Mouse (Mus musculus) embryonic facial prominence, embryonic 11.5 days (tissue): ENCODE measurements around the gene Lamb2. TPM values are rescaled to one million over a fixed set of nuclear protein-coding genes. Genes with fewer than 3 reads are reported as not detected.

Experiments used
- ATAC-seq: fragments of 200-750 bp; cut with Nextera tagmentation; replicated peaks from 2 replicates; pipeline ENCODE4 v1.8.0; 2017; ENCODE audit warnings: low read depth; ENCODE audit not compliant: insufficient number of reproducible peaks, low FRiP score, low TSS enrichment
- DNase-seq: peaks from one replicate; pipeline ENCODE4 v3.0.0-alpha.2; 2015; ENCODE audit warnings: low spot score
- H3K27ac ChIP-seq: fragments of 300-500 bp; sonication (generic); replicated peaks from 2 replicates; pipeline ENCODE4 v1.5.1; 2014; ENCODE audit warnings: mild to moderate bottlenecking, low read depth, low read length, control low read depth
- H3K27me3 ChIP-seq: fragments of 300-500 bp; sonication (generic); 2 replicates; pipeline ENCODE4 v1.6.1; 2014; ENCODE audit warnings: mild to moderate bottlenecking, low read length, moderate library complexity, mixed read lengths; ENCODE audit not compliant: control insufficient read depth, insufficient read depth
- H3K36me3 ChIP-seq: fragments of 300-500 bp; sonication (generic); replicated peaks from 2 replicates; pipeline ENCODE4 v1.6.1; 2014; ENCODE audit warnings: low read depth, mild to moderate bottlenecking, low read length, moderate library complexity, mixed read lengths; ENCODE audit not compliant: control insufficient read depth, insufficient read depth
- H3K4me1 ChIP-seq: fragments of 300-500 bp; sonication (generic); 2 replicates; pipeline ENCODE4 v1.6.1; 2014; ENCODE audit warnings: low read length, mixed read lengths; ENCODE audit not compliant: control insufficient read depth, insufficient read depth
- H3K4me2 ChIP-seq: fragments of 300-500 bp; sonication (generic); 2 replicates; pipeline ENCODE4 v1.6.1; 2014; ENCODE audit warnings: low read depth, mild to moderate bottlenecking, control low read depth, low read length, moderate library complexity
- H3K4me3 ChIP-seq: fragments of 300-500 bp; sonication (generic); 2 replicates; pipeline ENCODE4 v1.5.1; 2014; ENCODE audit warnings: low read depth, low read length, control low read depth
- H3K9ac ChIP-seq: fragments of 300-500 bp; sonication (generic); replicated peaks from 2 replicates; pipeline ENCODE4 v1.6.1; 2014; ENCODE audit warnings: mild to moderate bottlenecking, control low read depth, low read length
- H3K9me3 ChIP-seq: fragments of 300-500 bp; sonication (generic); replicated peaks from 2 replicates; pipeline ENCODE4 v1.6.1; 2016; ENCODE audit warnings: mild to moderate bottlenecking, low read length, inconsistent platforms, mixed read lengths; ENCODE audit not compliant: control insufficient read depth
- WGBS: fragments of 180-500 bp; shearing (Covaris S2); extraction: QIAGEN DNeasy Blood & Tissue Kit; methylation state at CpG from one replicate; pipeline ENCODE4 v1.1.7; 2014; 5-methylcytosine and 5-hydroxymethylcytosine counted together
- polyA plus RNA-seq: library from polyadenylated mRNA; unstranded; fragments of >200 nt; fragmentation: Nextera tagmentation; extraction: Ambion mirVana; gene quantifications from 2 replicates; pipeline ENCODE4 v1.2.1, GENCODE M21; 2014

Lamb2 gene
- polyA plus RNA-seq, 1 experiment from 2014 or later, result 15.4 TPM

GRCm38 (mm10) chr9:108517253-108517930 is 37.9 kb downstream of the Lamb2 start:
- no peaks in the 10 kb centered on the region; the same call in 1 of the 2 replicates for H3K4me1 ChIP-seq
- H3K9me3 ChIP-seq, result no peaks in the 10 kb centered on the region
- H3K36me3 ChIP-seq, result peaks cover 13% of the 10 kb centered on the region
- peak overlapping the region; percentile 89 for H3K4me3 ChIP-seq
- peak overlapping the region; percentile 98 for H3K9ac ChIP-seq
- H3K27ac ChIP-seq, result peak overlapping the region; percentile 99
- peak overlapping the region; percentile 51 for H3K4me2 ChIP-seq
- peak; percentile 80 for ATAC-seq
- WGBS, result under 1% methylated on average over 83 of the region's 95 CpGs
- H3K27me3 ChIP-seq, result no peaks in the 10 kb centered on the region
- DNase-seq, result peak; percentile 87

DNA sequence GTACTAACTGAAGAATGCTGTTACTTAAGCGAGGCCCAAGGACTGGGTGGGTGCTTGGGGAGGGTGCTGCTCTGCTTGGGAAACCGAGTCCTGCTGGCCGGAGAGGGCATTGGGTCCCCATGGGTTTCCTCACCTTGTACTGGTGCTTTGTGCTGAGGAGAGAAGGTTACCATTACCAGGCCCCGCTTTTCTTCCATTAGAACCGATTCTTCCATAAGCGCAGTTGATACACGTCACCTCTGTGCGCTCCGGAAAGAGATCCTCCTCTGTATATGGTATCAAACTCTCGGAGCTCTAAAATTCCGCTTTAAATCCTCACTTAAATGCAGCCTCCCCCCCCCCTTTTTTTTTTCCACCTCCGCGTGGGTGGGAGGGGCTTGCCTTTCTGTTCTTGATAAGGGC is 38.4 kb downstream of the Lamb2 start:
- Histone ChIP-seq H3K4me3 (peak overlapping the region; percentile 89), H3K27ac (peak overlapping the region; percentile 99), H3K4me2 (peak overlapping the region; percentile 51), H3K4me1 (no peaks in the 10 kb centered on the region; the same call in 1 of the 2 replicates), H3K9me3 (no peaks in the 10 kb centered on the region), H3K36me3 (peaks cover 10% of the 10 kb centered on the region), H3K27me3 (no peaks in the 10 kb centered on the region), H3K9ac (peak overlapping the region; percentile 98)
- ATAC-seq (peak; percentile 36; the same call in 1 of the 2 replicates), DNase-seq (peak; percentile 71)
- WGBS, result under 1% methylated on average over 13 of the region's 13 CpGs

DNA sequence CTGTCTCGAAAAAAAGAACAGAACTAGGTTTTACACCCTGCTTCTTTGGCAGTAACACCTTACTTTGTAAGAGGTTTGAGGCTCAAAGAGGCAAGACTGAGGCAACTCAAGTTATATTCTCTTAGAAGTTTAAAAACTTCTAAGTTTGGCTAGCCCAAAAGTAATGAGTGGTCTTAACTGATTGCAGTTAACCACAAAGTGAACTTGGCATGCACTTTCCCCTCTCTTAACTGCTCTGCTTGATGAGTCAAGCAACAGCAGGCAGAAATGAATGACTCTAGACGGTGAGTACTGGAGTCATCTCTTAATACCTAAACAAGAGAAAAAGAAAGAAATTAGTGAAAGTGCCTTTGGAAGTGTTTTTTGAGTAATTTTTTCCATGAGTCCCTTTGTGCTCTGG is 42.1 kb downstream of the Lamb2 start:
- Histone ChIP-seq H3K4me1 (no peaks in the 10 kb centered on the region), H3K9me3 (no peaks in the 10 kb centered on the region), H3K4me2 (no peak overlapping the region), H3K27me3 (no peaks in the 10 kb centered on the region), H3K36me3 (no peaks in the 10 kb centered on the region), H3K27ac (no peak overlapping the region), H3K9ac (no peak overlapping the region), H3K4me3 (no peak overlapping the region)
- 82% methylated on average over 2 of the region's 2 CpGs for WGBS
- no peak for DNase-seq
- ATAC-seq, result no peak

GRCm38 (mm10) chr9:108523341-108523740 is 43.8 kb downstream of the Lamb2 start:
- Histone ChIP-seq H3K27me3 (no peaks in the 10 kb centered on the region), H3K4me2 (no peak overlapping the region), H3K36me3 (no peaks in the 10 kb centered on the region), H3K4me3 (no peak overlapping the region), H3K9me3 (no peaks in the 10 kb centered on the region), H3K4me1 (no peaks in the 10 kb centered on the region), H3K9ac (no peak overlapping the region), H3K27ac (no peak overlapping the region)
- ATAC-seq, result no peak
- WGBS, result 97% methylated on average over 4 of the region's 4 CpGs
- DNase-seq, result no peak

- Histone ChIP-seq H3K27me3 (no peaks in the 10 kb centered on the region), H3K4me3 (no peak overlapping the region), H3K36me3 (peaks cover 6% of the 10 kb centered on the region), H3K4me2 (no peak overlapping the region), H3K4me1 (no peaks in the 10 kb centered on the region), H3K9ac (no peak overlapping the region), H3K9me3 (no peaks in the 10 kb centered on the region), H3K27ac (no peak overlapping the region)
- DNase-seq (no peak), ATAC-seq (no peak)
- 95% methylated on average over 3 of the region's 3 CpGs for WGBS
Observed at GRCm38 (mm10) chr9:108525400-108525799, 45.9 kb downstream of the Lamb2 start.

- H3K4me1 ChIP-seq, result no peaks in the 10 kb centered on the region
- peaks cover 30% of the 10 kb centered on the region for H3K36me3 ChIP-seq
- H3K27ac ChIP-seq, result no peak overlapping the region
- no peaks in the 10 kb centered on the region for H3K27me3 ChIP-seq
- 94% methylated on average over 1 of the region's 1 CpGs for WGBS
- H3K4me3 ChIP-seq, result no peak overlapping the region
- H3K9ac ChIP-seq, result no peak overlapping the region
- no peak for ATAC-seq
- no peaks in the 10 kb centered on the region for H3K9me3 ChIP-seq
- no peak for DNase-seq
- H3K4me2 ChIP-seq, result no peak overlapping the region
Observed at GRCm38 (mm10) chr9:108530954-108531353, 51.4 kb downstream of the Lamb2 start.

DNA sequence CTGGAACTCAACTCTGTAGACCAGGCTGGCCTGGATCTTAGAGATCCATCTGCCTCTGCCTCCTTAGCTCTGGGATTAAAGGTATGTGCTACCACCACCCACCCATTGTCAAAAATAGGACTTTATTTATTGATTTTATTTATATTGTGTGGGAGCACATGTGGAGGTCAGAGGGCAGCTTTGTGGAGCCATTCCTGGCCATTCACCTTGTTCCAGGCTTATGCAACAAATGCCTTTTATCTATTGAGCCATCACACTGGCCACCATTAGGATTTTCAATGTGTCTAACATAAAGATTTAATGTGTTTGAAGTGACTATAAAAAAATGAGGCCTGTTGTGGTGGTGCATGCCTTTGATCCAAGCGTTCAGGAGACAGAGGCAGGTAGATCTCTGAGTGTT is 52.0 kb downstream of the Lamb2 start:
- ATAC-seq, result no peak
- Histone ChIP-seq H3K27me3 (no peaks in the 10 kb centered on the region), H3K4me3 (no peak overlapping the region), H3K36me3 (peaks cover 30% of the 10 kb centered on the region), H3K4me1 (no peaks in the 10 kb centered on the region), H3K9me3 (no peaks in the 10 kb centered on the region), H3K27ac (no peak overlapping the region), H3K9ac (no peak overlapping the region), H3K4me2 (no peak overlapping the region)
- no peak for DNase-seq
- WGBS, result 92% methylated on average over 1 of the region's 1 CpGs
